ENCODE assay signal across 8 mouse cellular contexts in the genomic region with DNA sequence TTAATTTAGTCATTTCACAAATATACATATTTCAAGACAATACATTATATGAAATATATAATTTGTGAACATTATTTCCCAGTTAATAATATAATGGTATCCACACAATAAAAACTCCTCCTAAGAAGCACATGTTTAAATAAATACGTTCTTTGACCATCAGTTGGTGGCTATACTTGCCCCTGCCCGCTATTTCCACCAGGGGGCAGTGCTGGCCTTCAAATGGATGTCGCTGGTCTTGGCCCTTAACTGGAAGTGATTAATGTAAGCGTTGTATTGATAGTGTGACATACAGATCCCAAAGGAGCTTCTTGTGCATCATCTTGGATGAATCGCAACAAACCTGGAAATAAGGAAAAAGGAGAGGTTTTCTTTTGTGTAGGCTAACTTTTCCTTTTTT. TPM values are rescaled to one million over a fixed set of nuclear protein-coding genes. Genes with fewer than 3 reads are reported as not detected.
A peak's percentile ranks its signal among the peaks of the same experiment; 100 is the strongest.
DNase-seq lines count a peak whose midpoint lies in the region; TF ChIP-seq lines count a peak whose summit lies in the region.
"Had no signal": no experiment of that assay in that cellular context is flagged by ENCODE, and none has a peak within 500 bp of the region (broad histone marks: within the 10 kb centered on the region; RNA-seq: fewer than 3 reads in every experiment).

No protein-coding gene starts in this region.

- in situ Hi-C loops in ES-E14 (cut with MboI; ENCODE audit: low sequenced_read_pairs in 2 of 2, unreplicated experiment in 2 of 2): loop anchor here in 1 of 2 experiments (25.0 kb wide), 1 partner anchor 908 kb away; no protein-coding TSS in a partner anchor

- DNase-seq in ES-E14 (ENCODE audit: low read depth, low spot score): peak; percentile 81
- DNase-seq in cerebellum, adult 18-20 months: peak; percentile 66 to 81
- peak; percentile 75 for DNase-seq in gastrocnemius, adult 2 months
- peak; percentile 43 to 82 for DNase-seq in layer of hippocampus, adult 8-10 months (ENCODE audit: low spot score in 2 of 2)
- DNase-seq in lung, postnatal 25 days (ENCODE audit: low spot score): peak; percentile 73
- DNase-seq in spleen, adult 18-20 months: peak; percentile 37 to 70

- no peak overlapping the region for H3K9ac ChIP-seq in ES-E14 (ENCODE audit: insufficient read depth, low read depth, low read length, poor library complexity, severe bottlenecking)
- H3K9ac ChIP-seq: lung, embryonic 15.5 days had no signal

- peak; percentile 58 for TF ChIP-seq CTCF in C2C12 (IDR thresholded peaks at IDR 0.05; ENCODE audit: control insufficient read depth, insufficient read depth, insufficient read length)
- no peak; the same call in 1 of the 2 replicates for TF ChIP-seq CTCF in gastrocnemius, adult 2 months (IDR thresholded peaks at IDR 0.05)

- no peaks in the 10 kb centered on the region for H3K9me3 ChIP-seq in ES-E14 (ENCODE audit: control insufficient read depth, insufficient read depth, low read depth, low read length)
- H3K9me3 ChIP-seq: lung, embryonic 15.5 days had no signal

- H3K36me3 ChIP-seq in C2C12 (ENCODE audit: control insufficient read depth, insufficient read depth): no peaks in the 10 kb centered on the region
- H3K36me3 ChIP-seq in ES-E14 (ENCODE audit: control insufficient read depth, insufficient read depth, low read length, poor library complexity, severe bottlenecking): no peaks in the 10 kb centered on the region
- H3K36me3 ChIP-seq: lung, embryonic 15.5 days had no signal

- no peak overlapping the region for H3K27ac ChIP-seq in ES-E14 (ENCODE audit: insufficient read depth, low read depth, low read length, poor library complexity, severe bottlenecking)
- H3K27ac ChIP-seq in gastrocnemius, adult 2 months: no peak overlapping the region
- H3K27ac ChIP-seq: lung, embryonic 15.5 days had no signal

- H3K4me3 ChIP-seq in C2C12 (ENCODE audit: insufficient read depth, poor library complexity, severe bottlenecking): no peak overlapping the region
- no peak overlapping the region for H3K4me3 ChIP-seq in ES-E14 (ENCODE audit: insufficient read depth in 1 of 2, low read depth in 1 of 2, low read length in 2 of 2, poor library complexity in 1 of 2, severe bottlenecking in 1 of 2)
- no peak overlapping the region for H3K4me3 ChIP-seq in gastrocnemius, adult 2 months
- H3K4me3 ChIP-seq: lung, embryonic 15.5 days had no signal

- intact Hi-C loops in gastrocnemius, adult 2 months (cut with DNase I): loop anchor here (2.0 kb wide), 1 partner anchor 83 kb away; no protein-coding TSS in a partner anchor

- H3K79me2 ChIP-seq in C2C12 (ENCODE audit: control insufficient read depth, insufficient read depth): no peaks in the 10 kb centered on the region

- no peaks in the 10 kb centered on the region; a peak in 1 of 4 replicates for H3K4me1 ChIP-seq in ES-E14 (ENCODE audit: control insufficient read depth in 2 of 2, insufficient read depth in 2 of 2, low read length in 2 of 2, poor library complexity in 1 of 2)
- H3K4me1 ChIP-seq: lung, embryonic 15.5 days had no signal

- H3K27me3 ChIP-seq in C2C12 (ENCODE audit: control insufficient read depth, insufficient read depth, insufficient read length): peaks cover 16% of the 10 kb centered on the region

- no peak overlapping the region for H3ac ChIP-seq in C2C12 (ENCODE audit: control insufficient read depth, insufficient read length, low read depth)

- H3K79me3 ChIP-seq in C2C12 (ENCODE audit: low read depth): no peaks in the 10 kb centered on the region

TF ChIP-seq in C2C12, 6 proteins besides CTCF, POLR2A, EP300 and RAD21:
- TF ChIP-seq CEBPB (IDR thresholded peaks at IDR 0.05; ENCODE audit: low read depth) (no peak), MYOD1 (IDR thresholded peaks at IDR 0.05; ENCODE audit: control insufficient read depth, insufficient read length, low read depth) (no peak), USF1 (IDR thresholded peaks at IDR 0.05; ENCODE audit: low read depth) (no peak), MYOG (IDR thresholded peaks at IDR 0.05; ENCODE audit: control insufficient read depth, extremely low read depth, insufficient read length) (no peak), FOSL1 (IDR thresholded peaks at IDR 0.05; ENCODE audit: insufficient read depth, low read length, poor library complexity, severe bottlenecking) (no peak), MAX (IDR thresholded peaks at IDR 0.05) (no peak)

TF ChIP-seq in ES-E14, 5 proteins besides CTCF, POLR2A, EP300 and RAD21:
- TF ChIP-seq CHD2 (IDR thresholded peaks at IDR 0.05; ENCODE audit: low read depth, low read length) (no peak), HCFC1 (IDR thresholded peaks at IDR 0.05; ENCODE audit: borderline replicate concordance, insufficient read depth, low read length) (no peak), MAFK (IDR thresholded peaks at IDR 0.05; ENCODE audit: insufficient read depth, low read depth, low read length) (no peak), ZC3H11A (IDR thresholded peaks at IDR 0.05; ENCODE audit: borderline replicate concordance, low read depth, low read length) (peak; percentile 75), ZNF384 (IDR thresholded peaks at IDR 0.05; ENCODE audit: low read depth, low read length) (no peak)

RNA-seq across cellular contexts. Expression of gene Krt28, which starts 4.9 kb away (rescaled TPM):
- 0.02 TPM for polyA plus RNA-seq in C2C12 (2012; fragmentation: generic; extraction: Trizol)
- total RNA-seq in ES-E14 (2012; rRNA removed): 0.18 and 0.32 TPM in 2 replicates
- total RNA-seq in gastrocnemius, adult 2 months (2021): not detected
- total RNA-seq in layer of hippocampus, adult 8-10 months (2022): under 1 TPM in 2 of 4 experiments, not detected in 2; 0.38 to 0.52 TPM

RNA-seq across cellular contexts. Expression of gene Krt10, which starts 9.6 kb away (rescaled TPM):
- polyA plus RNA-seq in C2C12 (2012; fragmentation: generic; extraction: Trizol): 3.7 TPM
- total RNA-seq in ES-E14 (2012; rRNA removed): 0.53 and 2.8 TPM in 2 replicates
- total RNA-seq in gastrocnemius, adult 2 months (2021): 1 to 10 TPM; 3.7 TPM
- 10 to 100 TPM; 10.4 to 12.6 (median 11.0) TPM for total RNA-seq in layer of hippocampus, adult 8-10 months (2022)

RNA-seq across cellular contexts. Expression of gene Krt27, which starts 28.7 kb away (rescaled TPM):
- not detected for polyA plus RNA-seq in C2C12 (2012; fragmentation: generic; extraction: Trizol)
- 0.13 TPM in 1 of 2 replicates, not detected in the other for total RNA-seq in ES-E14 (2012; rRNA removed)
- not detected for total RNA-seq in gastrocnemius, adult 2 months (2021)
- total RNA-seq in layer of hippocampus, adult 8-10 months (2022): not detected
- polyA plus RNA-seq: lung, embryonic 15.5 days had no signal

RNA-seq across cellular contexts. Expression of gene Krt26, which starts 41.8 kb away (rescaled TPM):
- not detected for polyA plus RNA-seq in C2C12 (2012; fragmentation: generic; extraction: Trizol)
- not detected in 2 replicates for total RNA-seq in ES-E14 (2012; rRNA removed)
- total RNA-seq in gastrocnemius, adult 2 months (2021): not detected
- total RNA-seq in layer of hippocampus, adult 8-10 months (2022): not detected
- polyA plus RNA-seq: lung, embryonic 15.5 days had no signal

RNA-seq across cellular contexts. Expression of gene Krt12, which starts 42.5 kb away (rescaled TPM):
- polyA plus RNA-seq in C2C12 (2012; fragmentation: generic; extraction: Trizol): not detected
- 0.37 and 0.49 TPM in 2 replicates for total RNA-seq in ES-E14 (2012; rRNA removed)
- not detected for total RNA-seq in gastrocnemius, adult 2 months (2021)
- 1 to 10 TPM in 3 of 4 experiments, under 1 TPM in 1; 0.85 to 1.7 (median 1.5) TPM for total RNA-seq in layer of hippocampus, adult 8-10 months (2022)
